Mouse (Mus musculus) heart, postnatal 0 days (tissue): ENCODE data around the gene Tmem210.

ENCODE experiments used
- CTCF ChIP-seq: IDR thresholded peaks from 2 replicates; pipeline ENCODE4 v1.5.1; 2016; ENCODE audit warnings: antibody characterized with exemption, control low read depth, low read depth
- EP300 ChIP-seq: IDR thresholded peaks from 2 replicates; pipeline ENCODE4 v1.6.1; 2016; ENCODE audit warnings: antibody characterized with exemption, low read depth

DNA sequence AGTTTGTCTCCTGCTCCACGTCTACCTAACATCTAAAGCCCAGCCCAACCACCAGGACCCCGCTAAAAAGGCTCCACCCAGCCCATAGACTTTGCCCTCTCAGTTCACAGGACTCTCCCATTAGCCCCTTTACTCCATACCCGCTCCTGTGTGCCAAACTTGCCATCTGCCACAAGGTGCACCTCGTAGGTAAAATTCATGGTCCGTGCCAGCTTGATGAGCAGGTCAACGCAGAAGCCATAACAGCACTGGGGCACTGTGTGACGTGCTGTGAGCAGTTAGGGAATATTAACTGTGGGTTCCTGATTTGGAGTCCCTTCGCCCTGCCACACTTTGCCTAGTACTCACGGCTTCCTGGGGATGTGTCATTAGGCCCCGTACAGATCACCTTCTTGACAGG is 10.1 kb downstream of the Tmem210 start:
- TF ChIP-seq CTCF (no peak), EP300 (no peak)
